Mouse (Mus musculus): ENCODE data around the gene Nol3.
"Not testable (repeated sequence)": the region's sequence is repeated elsewhere in the genome, so short reads cannot be mapped to it uniquely, and the experiment has no call there.

The Nol3 gene

GRCm38 (mm10) chr8:105275840-105276239, at the start of gene Nol3:
TSS of gene Nol3 (plus strand) at chr8:105276140.
- no peak for DNase-seq (ENCODE audit: low spot score in 2 of 2)

GRCm38 (mm10) chr8:105231503-105232320, 44.2 kb upstream of the Nol3 start:
- no peak for DNase-seq (ENCODE audit: low spot score in 2 of 2)

GRCm38 (mm10) chr8:105232321-105232693, 43.6 kb upstream of the Nol3 start:
- DNase-seq (ENCODE audit: low spot score in 2 of 2): not testable (repeated sequence)

- DNase-seq (ENCODE audit: low spot score in 2 of 2): no peak
Measured at GRCm38 (mm10) chr8:105233126-105233935, 42.6 kb upstream of the Nol3 start.

GRCm38 (mm10) chr8:105235206-105235605, 40.7 kb upstream of the Nol3 start:
- no peak for DNase-seq (ENCODE audit: low spot score in 2 of 2)

GRCm38 (mm10) chr8:105237442-105238142, 38.3 kb upstream of the Nol3 start:
- no peak for DNase-seq (ENCODE audit: low spot score in 2 of 2)

- DNase-seq (ENCODE audit: low spot score in 2 of 2): no peak
Measured at GRCm38 (mm10) chr8:105241016-105241415, 34.9 kb upstream of the Nol3 start.

- DNase-seq (ENCODE audit: low spot score in 2 of 2): no peak
Measured at GRCm38 (mm10) chr8:105251954-105252353, 24.0 kb upstream of the Nol3 start.

GRCm38 (mm10) chr8:105252680-105253537, 23.0 kb upstream of the Nol3 start:
- no peak for DNase-seq (ENCODE audit: low spot score in 2 of 2)

GRCm38 (mm10) chr8:105253766-105254151, 22.2 kb upstream of the Nol3 start:
- DNase-seq (ENCODE audit: low spot score in 2 of 2): no peak

- peak; percentile 80 to 82 for DNase-seq (ENCODE audit: low spot score in 2 of 2)
Measured at GRCm38 (mm10) chr8:105254152-105254965, 21.6 kb upstream of the Nol3 start.

- DNase-seq (ENCODE audit: low spot score in 2 of 2): no peak
Measured at GRCm38 (mm10) chr8:105254966-105255350, 21.0 kb upstream of the Nol3 start, which contains the start of gene B3gnt9. TSS of gene B3gnt9 (minus strand) at chr8:105255153.

- DNase-seq (ENCODE audit: low spot score in 2 of 2): no peak
Measured at GRCm38 (mm10) chr8:105257318-105258114, 18.4 kb upstream of the Nol3 start.

- DNase-seq (ENCODE audit: low spot score in 2 of 2): no peak
Measured at GRCm38 (mm10) chr8:105258911-105259720, 16.8 kb upstream of the Nol3 start.

GRCm38 (mm10) chr8:105259721-105260320, 16.1 kb upstream of the Nol3 start:
- peak; percentile 56 to 63 for DNase-seq (ENCODE audit: low spot score in 2 of 2)

GRCm38 (mm10) chr8:105260371-105261099, 15.4 kb upstream of the Nol3 start:
- DNase-seq (ENCODE audit: low spot score in 2 of 2): no peak

GRCm38 (mm10) chr8:105261326-105261980, 14.5 kb upstream of the Nol3 start:
- DNase-seq (ENCODE audit: low spot score in 2 of 2): no peak

All from frontal cortex, postnatal 25 days (tissue).